Mouse (Mus musculus): ENCODE results near the gene Olfr709-ps1.
"Not testable (repeated sequence)": the region's sequence is repeated elsewhere in the genome, so short reads cannot be mapped to it uniquely, and the experiment has no call there.

Gene Olfr709-ps1

GRCm38 (mm10) chr7:106932119-106932518, at the start of gene Olfr709-ps1:
Olfr709-ps1 (minus strand) TSS chr7:106932219.
- DNase-seq (ENCODE audit: low spot score in 2 of 2) = no peak

GRCm38 (mm10) chr7:106975353-106975752, 43.3 kb upstream of the Olfr709-ps1 start, which contains the start of gene Olfr711:
Olfr711 (minus strand) TSS chr7:106975453.
- no peak for DNase-seq (ENCODE audit: low spot score in 2 of 2)

- DNase-seq (ENCODE audit: low spot score in 2 of 2) = not testable (repeated sequence)
Measured at GRCm38 (mm10) chr7:106967503-106967902, 35.5 kb upstream of the Olfr709-ps1 start.

- no peak for DNase-seq (ENCODE audit: low spot score in 2 of 2)
Measured at GRCm38 (mm10) chr7:106963837-106964236, 31.8 kb upstream of the Olfr709-ps1 start, which contains the start of gene Olfr6. Olfr6 (minus strand) TSS chr7:106963937.

- DNase-seq (ENCODE audit: low spot score in 2 of 2) = no peak
Measured at GRCm38 (mm10) chr7:106948212-106948611, 16.2 kb upstream of the Olfr709-ps1 start, which contains the start of gene Olfr710. Olfr710 (minus strand) TSS chr7:106948312.

- not testable (repeated sequence) for DNase-seq (ENCODE audit: low spot score in 2 of 2)
Measured at GRCm38 (mm10) chr7:106920961-106921360, 11.1 kb downstream of the Olfr709-ps1 start.

- no peak for DNase-seq (ENCODE audit: low spot score in 2 of 2)
Measured at GRCm38 (mm10) chr7:106907676-106908075, 24.3 kb downstream of the Olfr709-ps1 start, which contains the start of gene Olfr1532-ps1. Olfr1532-ps1 (plus strand) TSS chr7:106908001.

- DNase-seq (ENCODE audit: low spot score in 2 of 2) = not testable (repeated sequence)
Measured at GRCm38 (mm10) chr7:106901141-106901540, 30.9 kb downstream of the Olfr709-ps1 start, which contains the start of gene Olfr707. Olfr707 (minus strand) TSS chr7:106901241.

- DNase-seq (ENCODE audit: low spot score in 2 of 2) = no peak
Measured at GRCm38 (mm10) chr7:106888062-106888461, 44.0 kb downstream of the Olfr709-ps1 start, which contains the start of gene Olfr706. Olfr706 (minus strand) TSS chr7:106888162.

GRCm38 (mm10) chr7:106876791-106877190, 55.2 kb downstream of the Olfr709-ps1 start, which contains the start of gene Olfr705:
Olfr705 (minus strand) TSS chr7:106876891.
- no peak for DNase-seq (ENCODE audit: low spot score in 2 of 2)

Data from frontal cortex, postnatal 25 days (tissue).